Mouse (Mus musculus): ENCODE results near the gene Olfr781. TPM values are rescaled to one million over a fixed set of nuclear protein-coding genes. Genes with fewer than 3 reads are reported as not detected.

Olfr781 gene
- not detected for polyA plus RNA-seq (2017; shearing (Covaris generic))

GRCm38 (mm10) chr10:129328554-129328953, at the start of gene Olfr781:
Gene Olfr781 (plus strand): TSS chr10:129328854.

DNA sequence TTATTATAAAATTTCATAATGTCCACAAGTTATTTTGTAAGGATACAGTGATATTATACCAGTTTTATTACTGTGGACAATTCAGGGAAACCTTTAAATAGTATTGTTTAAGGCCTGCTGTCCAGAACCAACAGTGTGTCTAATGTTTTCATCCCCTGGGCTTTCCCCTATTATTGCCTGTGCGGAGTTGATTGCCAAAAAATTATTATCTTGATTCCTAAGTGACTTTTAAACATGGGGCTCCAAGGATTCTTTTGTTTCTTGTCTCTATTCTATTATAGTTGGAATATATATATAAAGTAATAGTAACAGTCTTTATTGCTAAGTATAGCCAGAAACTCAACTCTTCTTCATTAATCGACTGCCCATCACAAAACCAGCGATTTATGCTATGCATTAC, 10.8 kb upstream of the Olfr781 start, which contains the start of gene Olfr780:
TSS of gene Olfr780 (plus strand) at position 301 of the 400 bp plus-strand sequence.

GRCm38 (mm10) chr10:129348550-129348949, 19.9 kb downstream of the Olfr781 start, which contains the start of gene Olfr782:
Gene Olfr782 (plus strand): TSS chr10:129348850.

Other genes with a start within 250 kb of the Olfr781 start
- gene Olfr767, start 245.9 kb upstream of the Olfr781 start, polyA plus RNA-seq (2017; shearing (Covaris generic)) = not detected
- gene Olfr768, start 229.5 kb upstream of the Olfr781 start, polyA plus RNA-seq (2017; shearing (Covaris generic)) = not detected
- not detected for gene Olfr769, start 211.0 kb upstream of the Olfr781 start, polyA plus RNA-seq (2017; shearing (Covaris generic))
- gene Olfr770, start 189.9 kb upstream of the Olfr781 start, polyA plus RNA-seq (2017; shearing (Covaris generic)) = not detected
- not detected for gene Olfr771, start 164.1 kb upstream of the Olfr781 start, polyA plus RNA-seq (2017; shearing (Covaris generic))
- gene Olfr772, start 150.9 kb upstream of the Olfr781 start, polyA plus RNA-seq (2017; shearing (Covaris generic)) = not detected
- not detected for gene Olfr773, start 141.4 kb upstream of the Olfr781 start, polyA plus RNA-seq (2017; shearing (Covaris generic))
- not detected for gene Olfr774, start 92.7 kb upstream of the Olfr781 start, polyA plus RNA-seq (2017; shearing (Covaris generic))
- not detected for gene Olfr775, start 80.4 kb upstream of the Olfr781 start, polyA plus RNA-seq (2017; shearing (Covaris generic))
- not detected for gene Olfr776, start 69.7 kb upstream of the Olfr781 start, polyA plus RNA-seq (2017; shearing (Covaris generic))
- not detected for gene Olfr777, start 57.4 kb upstream of the Olfr781 start, polyA plus RNA-seq (2017; shearing (Covaris generic))
- not detected for gene Olfr780, start 10.7 kb upstream of the Olfr781 start, polyA plus RNA-seq (2017; shearing (Covaris generic))
- not detected for gene Olfr782, start 20.0 kb downstream of the Olfr781 start, polyA plus RNA-seq (2017; shearing (Covaris generic))
- not detected for gene Olfr784, start 55.2 kb downstream of the Olfr781 start, polyA plus RNA-seq (2017; shearing (Covaris generic))
- not detected for gene Olfr785, start 76.6 kb downstream of the Olfr781 start, polyA plus RNA-seq (2017; shearing (Covaris generic))
- gene Olfr786, start 98.5 kb downstream of the Olfr781 start, polyA plus RNA-seq (2017; shearing (Covaris generic)) = not detected
- 0.07 TPM for gene Olfr787, start 133.0 kb downstream of the Olfr781 start, polyA plus RNA-seq (2017; shearing (Covaris generic))
- gene Olfr788, start 142.1 kb downstream of the Olfr781 start, polyA plus RNA-seq (2017; shearing (Covaris generic)) = not detected
- not detected for gene Olfr789, start 155.9 kb downstream of the Olfr781 start, polyA plus RNA-seq (2017; shearing (Covaris generic))
- gene Olfr790, start 169.6 kb downstream of the Olfr781 start, polyA plus RNA-seq (2017; shearing (Covaris generic)) = not detected
- not detected for gene Olfr791, start 192.9 kb downstream of the Olfr781 start, polyA plus RNA-seq (2017; shearing (Covaris generic))
- gene Olfr792, start 210.3 kb downstream of the Olfr781 start, polyA plus RNA-seq (2017; shearing (Covaris generic)) = not detected
- gene Olfr794, start 238.8 kb downstream of the Olfr781 start, polyA plus RNA-seq (2017; shearing (Covaris generic)) = not detected

Measured in inflammation-experienced regulatory T-cells, adult 16 weeks (primary cell).